Mouse (Mus musculus) left cerebral cortex, postnatal 25 days (tissue): ENCODE results near the gene Zzef1. TPM values are rescaled to one million over a fixed set of nuclear protein-coding genes. Genes with fewer than 3 reads are reported as not detected.
"Not testable (repeated sequence)": the region's sequence is repeated elsewhere in the genome, so short reads cannot be mapped to it uniquely, and the experiment has no call there.

ENCODE experiments used
- DNase-seq, 2 experiments: peaks; one replicate each; pipeline ENCODE4 v3.0.0; 2022; ENCODE audit warnings: low spot score in 2 of 2, mixed read lengths in 1 of 2
- intact Hi-C: fragments of 180-260 bp; cut with DNase I; formaldehyde crosslinking; loops from one replicate; pipeline ENCODE4 v1.15.1; 2025
- total RNA-seq, 2 experiments: library from RNA; stranded (reverse); gene quantifications; 2 replicates each; pipeline ENCODE4 v1.2.3; 2021

The Zzef1 gene
- 10 to 100 TPM; 40.2 to 45.8 TPM for total RNA-seq

- intact Hi-C loops: loop anchor here (10.0 kb wide), 2 partner anchors 191 to 221 kb away; partner anchors contain the start of gene Ube2g1
- DNase-seq: peak; percentile 95 to 98
These were observed at the start of gene Zzef1, which contains the start of gene Cyb5d2 for GRCm38 (mm10) chr11:72795455-72796295. TSS of gene Zzef1 (plus strand) at chr11:72796226. TSS of gene Cyb5d2 (minus strand) at chr11:72796142.

DNA sequence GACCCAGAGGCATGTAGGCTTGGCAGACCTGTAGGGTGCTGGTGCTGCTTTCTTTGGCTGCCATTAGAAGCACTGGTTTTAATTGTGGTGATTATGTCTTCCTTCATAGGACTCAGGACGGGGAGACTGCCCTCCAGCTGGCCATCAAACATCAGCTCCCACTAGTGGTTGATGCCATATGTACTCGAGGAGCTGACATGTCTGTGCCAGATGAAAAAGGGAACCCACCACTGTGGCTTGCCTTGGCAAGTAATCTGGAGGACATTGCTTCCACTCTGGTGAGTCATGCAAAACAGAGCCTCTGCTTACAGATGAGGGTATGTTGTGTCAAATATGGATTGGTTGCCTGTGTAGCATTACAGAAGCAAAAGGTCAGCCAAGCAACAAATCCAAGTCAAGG, 44.1 kb upstream of the Zzef1 start:
- intact Hi-C loops: no loop called here
- DNase-seq: no peak

GRCm38 (mm10) chr11:72758316-72758715, 37.7 kb upstream of the Zzef1 start:
- intact Hi-C loops: no loop called here
- no peak for DNase-seq

DNA sequence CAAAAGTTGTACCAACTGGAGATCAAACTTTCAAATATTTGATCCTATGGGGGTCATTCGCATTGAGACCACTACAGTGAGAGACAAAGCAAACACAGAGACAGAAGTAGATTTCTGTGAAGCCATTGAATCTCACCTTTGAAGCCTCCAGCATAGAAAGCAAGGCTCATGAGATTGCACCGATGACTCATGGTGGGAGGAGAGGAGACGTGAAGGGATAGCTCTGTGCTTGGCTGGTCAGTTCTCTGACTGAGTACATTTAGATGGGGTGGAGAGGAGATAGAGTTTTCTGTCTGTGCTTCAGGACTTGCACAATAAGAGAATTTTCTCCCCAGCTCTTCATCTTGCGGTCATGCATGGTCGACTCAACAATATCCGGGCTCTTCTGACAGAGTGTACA, 36.4 kb upstream of the Zzef1 start:
- DNase-seq: no peak
- intact Hi-C loops: no loop called here

- intact Hi-C loops: loop anchor here (5.0 kb wide), 1 partner anchor 167 kb away; no protein-coding TSS in a partner anchor
- no peak for DNase-seq
These were observed 35.2 kb upstream of the Zzef1 start for GRCm38 (mm10) chr11:72760781-72761180.

- intact Hi-C loops: loop anchor here (5.0 kb wide), 1 partner anchor 163 kb away; no protein-coding TSS in a partner anchor
- DNase-seq: peak; percentile 20 to 69
These were observed 31.8 kb upstream of the Zzef1 start for GRCm38 (mm10) chr11:72764270-72764669.

DNA sequence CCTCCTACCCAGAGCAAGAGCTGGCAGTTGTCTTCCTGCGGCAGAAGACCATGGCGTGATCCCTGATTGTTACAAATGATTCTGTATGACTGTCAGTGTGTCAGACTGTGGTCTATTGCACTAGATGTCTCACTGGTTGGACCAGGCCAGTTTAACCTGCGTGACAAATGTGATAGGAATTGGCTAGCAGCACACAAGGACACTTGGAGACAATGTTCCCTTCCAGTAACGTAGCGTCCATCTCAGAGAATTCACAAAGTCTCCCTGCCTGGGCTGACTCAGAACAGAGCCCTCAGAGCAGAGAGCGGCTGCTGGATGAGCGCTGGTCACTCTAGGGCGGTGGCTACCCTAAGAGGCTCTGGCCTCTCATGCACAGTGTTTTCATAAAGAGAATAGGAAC, 28.3 kb upstream of the Zzef1 start:
- intact Hi-C loops: no loop called here
- DNase-seq: no peak

DNA sequence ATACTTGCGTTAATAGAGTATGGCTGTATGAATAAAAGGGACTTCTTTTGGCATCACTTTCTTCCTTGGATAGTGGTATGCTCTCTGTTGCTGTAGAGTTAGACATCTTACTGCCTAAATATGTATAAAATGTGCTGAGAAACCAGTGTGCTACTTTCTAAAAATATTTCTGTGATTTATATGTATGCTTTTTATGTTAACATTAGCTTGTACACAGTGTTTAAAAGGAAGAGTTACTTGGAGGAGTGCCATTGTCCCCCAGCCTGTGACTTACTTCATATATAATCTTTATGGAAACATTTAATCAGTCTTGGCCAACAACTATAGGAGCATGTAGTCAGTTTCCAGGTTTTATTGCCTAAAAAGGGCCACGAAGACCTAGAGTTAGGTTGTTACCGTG, 27.0 kb upstream of the Zzef1 start:
- intact Hi-C loops: no loop called here
- peak in 1 of 2 experiments; percentile 62 for DNase-seq

DNA sequence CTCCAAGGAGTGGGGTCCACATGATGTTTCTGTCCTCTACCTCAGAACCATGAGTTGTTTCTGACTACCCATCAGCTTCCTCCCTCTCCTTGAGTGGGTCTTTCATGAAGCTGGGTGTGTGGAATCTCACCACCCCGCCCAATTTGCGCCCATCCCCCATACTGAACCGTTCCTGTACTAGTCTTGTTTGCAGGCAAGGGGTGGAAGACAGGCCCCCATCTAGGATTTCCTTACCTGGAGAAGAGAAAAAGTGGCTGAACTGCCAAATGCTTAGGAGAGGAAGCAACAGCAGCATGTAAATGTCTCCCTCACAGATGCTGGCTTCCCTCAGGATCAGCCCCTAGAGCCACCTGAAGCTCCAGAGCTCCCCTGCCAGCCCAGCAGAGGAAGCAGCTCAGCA, 25.7 kb upstream of the Zzef1 start:
- no peak for DNase-seq
- intact Hi-C loops: no loop called here

DNA sequence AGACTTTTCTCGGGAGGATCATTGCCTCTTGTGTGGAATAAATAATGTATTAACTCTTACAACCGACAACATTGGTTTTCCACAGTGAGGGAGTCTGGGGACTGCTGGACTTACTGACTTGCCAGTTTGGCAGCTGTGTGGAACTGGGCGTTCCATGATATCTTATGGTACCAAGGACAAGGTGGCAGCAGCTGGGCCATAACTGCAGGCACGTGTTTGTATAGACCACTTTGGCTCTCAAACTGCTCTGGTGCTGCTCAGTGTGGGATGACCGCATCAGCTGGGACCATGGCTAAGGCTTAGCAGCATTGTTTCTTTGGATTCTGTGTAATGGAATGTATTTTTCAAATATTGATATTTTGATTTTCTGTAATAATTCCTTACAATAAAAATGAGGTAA, 25.2 kb upstream of the Zzef1 start:
- intact Hi-C loops: no loop called here
- no peak for DNase-seq

GRCm38 (mm10) chr11:72771461-72771860, 24.6 kb upstream of the Zzef1 start:
- intact Hi-C loops: no loop called here
- DNase-seq: no peak

DNA sequence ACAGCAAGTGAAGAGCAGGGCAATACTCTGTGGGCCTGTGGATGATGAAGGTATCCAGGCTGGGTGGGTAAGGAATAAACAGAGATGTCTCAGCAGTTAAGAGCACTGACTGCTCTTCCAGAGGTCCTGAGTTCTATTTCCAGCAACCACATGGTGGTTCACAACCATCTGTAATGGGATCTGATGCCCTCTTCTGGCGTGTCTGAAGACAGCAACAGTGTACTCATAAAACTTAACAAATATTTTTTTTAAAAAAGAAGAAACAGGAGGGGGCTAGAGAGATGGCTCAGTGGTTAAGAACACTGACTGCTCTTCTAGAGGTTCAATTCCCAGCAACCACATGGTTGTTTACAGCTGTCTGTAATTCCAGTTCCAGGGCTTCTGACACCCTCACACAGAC, 23.4 kb upstream of the Zzef1 start:
- intact Hi-C loops, DNase-seq: not testable (repeated sequence)

DNA sequence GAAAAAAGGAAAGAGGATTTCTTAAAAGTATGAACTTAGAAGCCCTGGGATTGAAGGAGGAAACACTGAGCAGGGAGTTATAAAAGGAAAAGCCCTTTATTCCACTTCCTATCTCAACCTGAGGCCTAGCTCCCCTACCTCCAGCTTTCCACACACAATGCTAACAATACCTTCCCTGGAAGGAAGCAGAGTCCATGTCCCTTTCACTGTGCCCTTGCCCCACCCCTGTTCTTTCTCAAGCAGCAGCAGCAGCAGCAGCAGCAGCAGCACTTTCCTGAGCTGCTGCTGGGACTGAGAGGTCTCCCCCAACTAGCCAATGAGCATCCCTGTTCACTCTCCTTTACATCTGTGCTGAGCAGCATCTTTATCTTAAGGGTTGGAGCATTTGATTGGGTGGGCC, 17.1 kb upstream of the Zzef1 start:
- DNase-seq: no peak
- intact Hi-C loops: no loop called here

GRCm38 (mm10) chr11:72782103-72782502, 13.9 kb upstream of the Zzef1 start:
- intact Hi-C loops: no loop called here
- no peak for DNase-seq

DNA sequence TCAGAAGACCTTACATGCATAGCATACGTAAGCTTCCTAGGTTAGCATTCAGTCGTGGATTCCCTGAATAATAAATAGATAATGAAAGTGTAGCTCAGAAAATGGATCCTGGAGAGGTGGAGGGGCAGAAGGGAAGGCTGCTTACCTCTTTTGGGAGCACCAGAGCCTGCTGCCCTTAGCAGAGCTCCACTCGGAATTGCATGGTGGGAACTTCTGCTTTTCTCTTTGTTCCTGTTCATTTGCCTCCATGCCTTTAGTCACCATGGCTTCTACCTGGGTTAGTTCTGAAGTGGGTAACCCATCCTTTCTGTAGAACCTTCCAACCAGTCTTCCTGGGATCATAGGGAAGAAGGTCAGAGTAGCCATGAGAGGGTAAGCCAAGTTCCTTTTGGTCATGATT, 13.5 kb upstream of the Zzef1 start:
- intact Hi-C loops: no loop called here
- DNase-seq: no peak

DNA sequence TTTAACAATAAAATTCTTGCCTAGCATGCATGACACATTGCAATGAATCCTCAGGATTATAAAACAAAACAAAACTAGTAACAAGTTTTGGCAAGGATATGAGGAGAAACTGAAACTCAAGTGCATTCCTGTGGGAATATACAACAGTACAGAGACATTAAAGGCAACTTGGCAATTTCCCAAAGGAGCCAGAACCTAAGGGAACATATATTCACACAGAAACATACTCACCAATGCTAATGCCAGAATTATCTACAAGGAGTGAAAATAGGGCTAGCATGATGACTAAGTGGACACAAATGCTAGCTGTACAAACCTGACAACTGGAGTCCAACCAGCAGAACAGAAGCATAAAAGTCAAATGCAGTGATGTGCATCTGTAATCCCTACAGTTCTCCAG, 4.0 kb upstream of the Zzef1 start:
- DNase-seq: no peak
- intact Hi-C loops: loop anchor here (10.0 kb wide), 2 partner anchors 187 to 217 kb away; partner anchors contain the start of gene Ube2g1

GRCm38 (mm10) chr11:72795149-72795454, 924 bp upstream of the Zzef1 start:
- no peak for DNase-seq
- intact Hi-C loops: loop anchor here (10.0 kb wide), 2 partner anchors 190 to 220 kb away; partner anchors contain the start of gene Ube2g1

GRCm38 (mm10) chr11:72796296-72796687, 266 bp downstream of the Zzef1 start:
- intact Hi-C loops: loop anchor here (10.0 kb wide), 2 partner anchors 191 to 221 kb away; partner anchors contain the start of gene Ube2g1
- no peak for DNase-seq

DNA sequence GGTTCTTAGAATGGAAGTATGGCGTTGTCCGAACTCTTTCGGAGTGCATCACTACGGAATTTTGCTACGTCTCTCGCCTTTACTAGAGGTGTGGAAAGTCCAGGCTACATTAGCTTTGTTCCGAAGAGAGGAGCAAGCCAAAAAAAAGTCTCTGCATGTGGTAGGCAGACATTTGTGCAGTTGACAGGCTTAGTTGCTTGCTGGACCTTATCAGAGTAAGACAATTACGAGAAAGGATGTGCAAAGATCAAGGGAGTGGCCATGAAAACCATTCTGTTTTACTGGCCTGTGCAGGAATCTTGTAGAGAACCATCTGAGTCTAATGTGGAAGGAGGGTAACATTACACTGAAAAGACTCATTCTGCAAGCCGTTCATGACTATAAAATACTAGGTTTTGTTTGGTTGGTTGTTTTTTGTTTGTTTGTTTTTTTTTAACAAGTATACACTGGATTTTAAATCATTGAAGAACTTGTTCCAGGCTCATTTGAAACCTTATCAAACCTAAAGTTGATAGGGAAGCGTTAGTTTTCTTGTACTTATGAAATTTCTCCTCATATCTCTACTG, 830 bp downstream of the Zzef1 start:
- intact Hi-C loops: loop anchor here (10.0 kb wide), 2 partner anchors 192 to 222 kb away; partner anchors contain the start of gene Ube2g1
- DNase-seq: no peak

DNA sequence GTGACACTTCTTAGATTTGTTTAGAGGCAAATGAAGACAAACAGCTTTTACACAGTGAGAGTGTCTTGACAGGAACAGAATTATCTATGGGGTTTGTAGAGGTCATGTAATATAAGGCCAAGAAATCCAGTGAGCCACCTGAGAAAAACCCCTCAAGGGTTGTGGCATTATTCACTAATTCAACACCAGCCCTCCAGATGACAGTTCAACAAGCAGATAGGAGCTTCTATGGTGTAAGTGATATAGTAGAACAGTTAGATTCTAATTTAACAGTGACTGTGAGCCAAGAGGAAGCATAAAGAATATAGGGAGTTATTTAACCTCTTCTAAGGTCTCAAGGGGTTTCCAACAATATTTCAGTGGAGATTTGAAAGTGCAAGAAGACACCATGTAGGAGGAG, 2.1 kb downstream of the Zzef1 start:
- intact Hi-C loops: loop anchor here (10.0 kb wide), 2 partner anchors 193 to 223 kb away; partner anchors contain the start of gene Ube2g1
- no peak for DNase-seq

GRCm38 (mm10) chr11:72801182-72801581, 5.2 kb downstream of the Zzef1 start:
- no peak for DNase-seq
- intact Hi-C loops: no loop called here
